Mouse (Mus musculus) heart, postnatal 0 days (tissue): ENCODE measurements around the gene Tspear. TPM values are rescaled to one million over a fixed set of nuclear protein-coding genes. Genes with fewer than 3 reads are reported as not detected.
A peak's percentile ranks its signal among the peaks of the same experiment; 100 is the strongest.
"Not testable (repeated sequence)": the region's sequence is repeated elsewhere in the genome, so short reads cannot be mapped to it uniquely, and the experiment has no call there.

Experiments
- ATAC-seq: fragments of 200-750 bp; cut with Nextera tagmentation; 2 replicates; pipeline ENCODE4 v1.8.0; 2017; ENCODE audit warnings: low read depth, moderate number of reproducible peaks, moderate library complexity; ENCODE audit not compliant: insufficient read depth
- DNase-seq: peaks from one replicate; pipeline ENCODE4 v3.0.0-alpha.2; 2016; ENCODE audit warnings: low spot score
- H3K27ac ChIP-seq: fragments of 300-500 bp; sonication (generic); 2 replicates; pipeline ENCODE4 v1.5.1; 2014; ENCODE audit warnings: low read depth, mild to moderate bottlenecking
- H3K27me3 ChIP-seq: fragments of 300-500 bp; sonication (generic); 2 replicates; pipeline ENCODE4 v1.6.1; 2014; ENCODE audit warnings: low read length, mixed read lengths; ENCODE audit not compliant: control insufficient read depth, insufficient read depth
- H3K36me3 ChIP-seq: fragments of 300-500 bp; sonication (generic); replicated peaks from 2 replicates; pipeline ENCODE4 v1.6.1; 2014; ENCODE audit warnings: low read length, mixed read lengths; ENCODE audit not compliant: control insufficient read depth, insufficient read depth
- H3K4me1 ChIP-seq: fragments of 300-500 bp; sonication (generic); 2 replicates; pipeline ENCODE4 v1.6.1; 2014; ENCODE audit warnings: antibody characterized with exemption; ENCODE audit not compliant: control insufficient read depth, insufficient read depth
- H3K4me2 ChIP-seq: fragments of 300-500 bp; sonication (generic); 2 replicates; pipeline ENCODE4 v1.6.1; 2014; ENCODE audit warnings: low read depth, mild to moderate bottlenecking, low read length, moderate library complexity
- H3K4me3 ChIP-seq: fragments of 300-500 bp; sonication (generic); 2 replicates; pipeline ENCODE4 v1.5.1; 2014; ENCODE audit warnings: low read depth, low read length
- H3K9ac ChIP-seq: fragments of 300-500 bp; sonication (generic); replicated peaks from 2 replicates; pipeline ENCODE4 v1.6.1; 2014; ENCODE audit warnings: low read depth, low read length, mixed read lengths
- H3K9me3 ChIP-seq: fragments of 300-500 bp; sonication (generic); replicated peaks from 2 replicates; pipeline ENCODE4 v1.6.1; 2016; ENCODE audit warnings: low read length; ENCODE audit not compliant: control insufficient read depth
- CTCF ChIP-seq: IDR thresholded peaks from 2 replicates; pipeline ENCODE4 v1.5.1; 2016; ENCODE audit warnings: antibody characterized with exemption, control low read depth, low read depth
- EP300 ChIP-seq: IDR thresholded peaks from 2 replicates; pipeline ENCODE4 v1.6.1; 2016; ENCODE audit warnings: antibody characterized with exemption, low read depth
- WGBS: fragments of 180-500 bp; shearing (Covaris S2); extraction: QIAGEN DNeasy Blood & Tissue Kit; methylation state at CpG from one replicate; pipeline ENCODE4 v1.1.7; 2014; 5-methylcytosine and 5-hydroxymethylcytosine counted together
- polyA plus RNA-seq: library from polyadenylated mRNA; unstranded; fragments of >200 nt; fragmentation: Nextera tagmentation; extraction: Ambion mirVana; gene quantifications from 2 replicates; pipeline ENCODE4 v1.2.1, GENCODE M21; 2015
- total RNA-seq: library from RNA; depleted of rRNA; stranded (reverse); fragments of >200 nt; gene quantifications from 2 replicates; pipeline ENCODE4 v1.2.3, GENCODE M21; 2014; ENCODE audit warnings: low replicate concordance

Gene Tspear
- total and polyA plus RNA-seq, 2 experiments from 2014 or later: 1.1 TPM; not detected in 1

GRCm38 (mm10) chr10:77788621-77789020 is 102.3 kb downstream of the Tspear start:
- Histone ChIP-seq H3K4me1 (no peaks in the 10 kb centered on the region), H3K9ac (no peak overlapping the region), H3K4me3 (no peak overlapping the region), H3K9me3 (no peaks in the 10 kb centered on the region), H3K27me3 (no peaks in the 10 kb centered on the region), H3K4me2 (no peak overlapping the region), H3K27ac (no peak overlapping the region), H3K36me3 (no peaks in the 10 kb centered on the region)
- ATAC-seq (no peak), DNase-seq (no peak)
- WGBS: 85% methylated on average over 2 of the region's 2 CpGs
- TF ChIP-seq EP300 (no peak), CTCF (no peak)

- Histone ChIP-seq H3K4me1 (no peaks in the 10 kb centered on the region), H3K9ac (no peak within 1 kb of the TSS), H3K4me3 (no peak within 1 kb of the TSS), H3K9me3 (no peaks in the 10 kb centered on the region), H3K4me2 (no peak within 1 kb of the TSS), H3K27me3 (no peaks in the 10 kb centered on the region), H3K27ac (no peak within 1 kb of the TSS), H3K36me3 (no peaks in the 10 kb centered on the region)
- DNase-seq: no peak
- TF ChIP-seq CTCF: no peak
- TF ChIP-seq EP300: no peak
- 63% methylated on average over 2 of the region's 2 CpGs for WGBS
- no peak for ATAC-seq
Observed at GRCm38 (mm10) chr10:77794976-77795375, 108.6 kb downstream of the Tspear start, which contains the start of gene Gm9639. TSS of gene Gm9639 (minus strand) at chr10:77795076.

GRCm38 (mm10) chr10:77797677-77798076 is 111.3 kb downstream of the Tspear start:
- H3K9me3 ChIP-seq: no peaks in the 10 kb centered on the region
- no peak overlapping the region for H3K4me2 ChIP-seq
- peak; percentile 47 for DNase-seq
- H3K27me3 ChIP-seq: no peaks in the 10 kb centered on the region
- no peaks in the 10 kb centered on the region for H3K4me1 ChIP-seq
- TF ChIP-seq CTCF (no peak), EP300 (no peak)
- no peak overlapping the region for H3K9ac ChIP-seq
- ATAC-seq: peak; percentile 39
- H3K27ac ChIP-seq: no peak overlapping the region
- H3K36me3 ChIP-seq: no peaks in the 10 kb centered on the region
- no peak overlapping the region for H3K4me3 ChIP-seq
- WGBS: 14% methylated on average over 3 of the region's 3 CpGs

- not testable (repeated sequence) for H3K4me3 ChIP-seq, H3K27ac ChIP-seq, H3K9ac ChIP-seq, H3K4me2 ChIP-seq, H3K4me1 ChIP-seq, H3K27me3 ChIP-seq, DNase-seq, H3K9me3 ChIP-seq, H3K36me3 ChIP-seq
- peak; percentile 17; the same call in 1 of the 2 replicates for ATAC-seq
- 30% methylated on average over 3 of the region's 3 CpGs for WGBS
Observed at GRCm38 (mm10) chr10:77798164-77798920, 112.0 kb downstream of the Tspear start.

- no peaks in the 10 kb centered on the region for H3K36me3 ChIP-seq
- no peak within 1 kb of the TSS for H3K9ac ChIP-seq
- H3K4me1 ChIP-seq: no peaks in the 10 kb centered on the region
- H3K9me3 ChIP-seq: no peaks in the 10 kb centered on the region
- H3K4me2 ChIP-seq: no peak within 1 kb of the TSS
- DNase-seq: no peak
- ATAC-seq: no peak
- TF ChIP-seq EP300: no peak
- no peak for TF ChIP-seq CTCF
- 69% methylated on average over 8 of the region's 8 CpGs for WGBS
- H3K27ac ChIP-seq: no peak within 1 kb of the TSS
- H3K27me3 ChIP-seq: no peaks in the 10 kb centered on the region
- no peak within 1 kb of the TSS for H3K4me3 ChIP-seq
Observed at GRCm38 (mm10) chr10:77798921-77799508, 112.6 kb downstream of the Tspear start, which contains the start of gene Gm19668. TSS of gene Gm19668 (minus strand) at chr10:77799133.
